Mouse (Mus musculus) left cerebral cortex, postnatal 14 days (tissue): ENCODE measurements around the gene Fat4. TPM values are rescaled to one million over a fixed set of nuclear protein-coding genes. Genes with fewer than 3 reads are reported as not detected.

Experiments
- DNase-seq, 2 experiments: peaks; one replicate each; pipeline ENCODE4 v3.0.0; 2021 to 2022; ENCODE audit warnings: low spot score in 2 of 2, mixed read lengths in 1 of 2
- intact Hi-C: fragments of 180-260 bp; cut with DNase I; formaldehyde crosslinking; loops from one replicate; pipeline ENCODE4 v1.15.1; 2025
- long read RNA-seq, 2 experiments: library from polyadenylated mRNA; stranded (forward); transcript quantifications; one replicate each; pipeline ENCODE4 v2.0.0; 2021
- total RNA-seq, 2 experiments: library from RNA; stranded (reverse); gene quantifications; 2 replicates each; pipeline ENCODE4 v1.2.3; 2021

Gene Fat4
- 10 to 100 TPM; 18.8 to 20.7 TPM for total RNA-seq
- long read RNA-seq, experiment 1, partial matches to known transcripts, result 0 of 1 reads
- long read RNA-seq, experiment 1, other reads (novel, unspliced or antisense), result 1 of 1 reads
- long read RNA-seq, experiment 2, result 0 reads

DNA sequence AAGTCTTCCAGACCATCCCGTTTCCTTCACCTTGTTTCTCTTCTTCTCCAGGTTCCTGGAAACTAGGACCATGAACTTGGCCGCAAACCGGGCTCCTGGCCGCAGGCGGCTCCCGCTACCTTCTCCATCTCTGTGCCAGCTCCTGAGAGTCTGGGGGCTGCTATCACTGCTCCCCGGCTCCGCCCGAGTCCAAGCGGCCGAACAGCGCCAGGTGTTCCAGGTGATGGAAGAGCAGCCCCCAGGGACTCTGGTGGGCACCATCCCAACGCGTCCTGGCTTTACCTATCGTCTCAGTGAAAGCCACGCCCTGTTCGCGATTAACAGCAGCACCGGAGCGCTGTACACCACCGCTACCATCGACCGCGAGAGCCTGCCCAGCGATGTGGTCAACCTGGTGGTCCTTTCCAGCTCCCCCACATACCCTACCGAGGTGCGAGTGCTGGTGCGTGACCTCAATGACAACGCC lies at the start of gene Fat4:
TSS of gene Fat4 (plus strand) at position 51 of the 466 bp plus-strand sequence.
- intact Hi-C loops, result loop anchor here (5.0 to 10.0 kb wide), 5 partner anchors 100 to 1858 kb away; partner anchors contain the start of gene Hspa4l
- DNase-seq, result no peak

DNA sequence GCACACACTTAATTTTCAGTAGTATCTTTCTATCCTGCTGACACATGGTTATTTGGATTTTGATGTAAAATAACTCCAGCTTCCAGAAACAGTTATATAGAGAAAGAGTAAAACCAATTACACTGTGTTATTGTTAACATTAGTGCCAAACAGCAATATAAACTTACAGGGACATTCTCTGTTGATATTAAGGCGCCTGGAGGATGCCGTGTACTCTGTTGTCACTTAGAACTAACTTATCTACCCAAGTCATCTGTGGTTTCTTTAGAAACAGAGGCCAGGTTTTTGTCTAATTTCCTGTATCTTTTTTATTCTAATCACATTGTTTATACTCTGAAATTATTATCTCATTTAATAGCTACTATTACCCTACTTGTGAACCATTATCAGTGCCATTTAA lies 47.3 kb upstream of the Fat4 start:
- intact Hi-C loops, result no loop called here
- DNase-seq, result no peak

DNA sequence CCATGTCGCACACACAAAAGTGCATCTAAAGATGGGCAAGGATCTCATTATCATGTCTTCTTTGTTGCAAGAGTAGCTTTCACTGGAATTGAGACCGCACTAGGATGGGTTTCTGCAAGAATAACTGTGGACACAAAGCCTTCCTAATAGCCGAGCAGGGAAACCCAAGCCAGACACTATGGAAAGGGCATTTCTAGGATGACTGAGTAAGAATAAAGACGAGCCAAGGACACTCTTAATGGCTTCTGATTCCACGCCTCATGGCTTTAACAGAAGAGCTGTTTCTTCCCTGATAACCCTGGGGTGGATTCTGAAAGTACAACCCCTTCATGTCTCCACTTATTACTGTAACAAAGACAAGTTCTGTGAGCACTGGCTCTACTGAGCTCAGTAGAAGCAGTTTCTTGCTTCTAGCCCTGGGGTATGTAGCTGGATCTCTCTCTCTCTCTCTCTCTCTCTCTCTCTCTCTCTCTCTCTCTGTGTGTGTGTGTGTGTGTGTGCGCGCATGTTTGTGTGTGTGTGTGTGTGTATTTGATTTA lies 43.7 kb upstream of the Fat4 start:
- intact Hi-C loops, result no loop called here
- DNase-seq, result no peak

DNA sequence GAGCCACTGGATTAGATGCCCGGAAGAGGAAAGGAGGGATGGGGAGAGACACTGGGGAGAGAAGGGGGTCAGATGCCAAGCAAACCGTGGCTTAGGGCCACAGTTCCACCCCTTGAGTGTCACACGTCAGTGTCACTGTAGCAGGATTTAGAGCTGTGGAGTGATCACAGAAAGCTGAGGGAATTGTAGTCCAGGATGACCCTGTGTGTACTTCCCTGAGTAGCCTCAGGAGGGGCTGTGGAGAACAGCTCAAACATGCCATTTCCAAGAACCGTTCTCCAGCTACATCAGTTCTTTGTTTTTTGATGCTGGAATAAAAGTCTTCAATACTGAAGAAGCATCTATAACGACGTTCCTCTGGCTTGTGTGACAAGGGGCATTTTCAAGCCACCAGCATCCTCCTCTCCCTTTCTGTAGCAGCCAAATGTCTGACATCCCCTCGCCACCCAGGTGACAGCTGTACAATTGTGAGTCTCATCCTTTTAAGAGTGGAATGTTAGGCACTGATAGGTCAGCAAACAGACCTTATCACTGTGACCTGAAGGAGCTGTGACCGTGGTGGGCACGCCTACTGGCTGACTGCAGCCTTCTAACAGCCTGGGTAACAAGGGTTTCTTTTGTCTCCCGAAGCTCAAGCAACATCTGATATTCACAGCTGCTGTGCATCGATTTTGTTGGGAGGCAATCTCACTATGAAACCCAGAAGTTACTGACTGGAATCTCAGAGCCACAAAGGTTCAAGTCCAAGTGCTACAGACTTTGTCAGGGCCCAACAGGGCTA lies 39.9 kb upstream of the Fat4 start:
- DNase-seq, result no peak
- intact Hi-C loops, result no loop called here

DNA sequence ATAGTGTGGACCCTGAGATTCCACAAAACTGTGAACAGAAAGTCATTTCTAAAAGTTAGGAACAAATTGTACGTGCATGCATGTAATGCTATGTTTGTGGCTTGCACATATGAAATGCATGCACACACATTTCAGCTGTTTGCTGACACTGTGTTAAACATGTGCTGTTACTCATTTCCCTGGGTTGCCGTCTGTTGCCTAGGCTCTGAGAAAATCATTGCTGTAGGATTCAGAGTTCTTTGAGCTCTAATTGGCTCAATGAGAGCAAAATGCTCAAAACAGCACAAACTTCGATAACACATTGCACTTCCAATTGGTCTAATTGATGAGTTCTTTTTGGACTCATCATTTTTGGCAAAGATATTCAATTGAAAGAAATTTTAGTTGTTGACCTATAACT lies 37.7 kb upstream of the Fat4 start:
- intact Hi-C loops, result loop anchor here (2.0 kb wide), 2 partner anchors 594 to 622 kb away; no protein-coding TSS in a partner anchor
- no peak for DNase-seq

DNA sequence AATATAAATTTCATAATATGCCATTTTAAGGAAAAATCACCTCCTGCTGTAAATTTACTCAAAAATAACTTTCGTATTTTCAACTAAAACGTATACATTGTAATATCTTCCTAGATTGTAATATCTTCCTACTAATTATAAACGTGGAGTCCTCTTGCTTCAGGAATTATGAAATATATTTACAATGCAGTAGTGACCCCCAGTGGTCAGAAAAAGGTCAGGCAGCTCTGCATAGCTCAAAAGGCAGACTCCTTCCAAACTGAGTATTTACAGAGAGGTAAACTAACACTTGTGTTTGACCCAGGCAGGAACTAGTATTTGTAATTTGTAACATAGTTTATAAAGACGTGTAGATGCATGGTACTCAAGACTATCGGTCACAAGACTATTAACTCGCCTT lies 37.2 kb upstream of the Fat4 start:
- peak; percentile 74 to 76 for DNase-seq

DNA sequence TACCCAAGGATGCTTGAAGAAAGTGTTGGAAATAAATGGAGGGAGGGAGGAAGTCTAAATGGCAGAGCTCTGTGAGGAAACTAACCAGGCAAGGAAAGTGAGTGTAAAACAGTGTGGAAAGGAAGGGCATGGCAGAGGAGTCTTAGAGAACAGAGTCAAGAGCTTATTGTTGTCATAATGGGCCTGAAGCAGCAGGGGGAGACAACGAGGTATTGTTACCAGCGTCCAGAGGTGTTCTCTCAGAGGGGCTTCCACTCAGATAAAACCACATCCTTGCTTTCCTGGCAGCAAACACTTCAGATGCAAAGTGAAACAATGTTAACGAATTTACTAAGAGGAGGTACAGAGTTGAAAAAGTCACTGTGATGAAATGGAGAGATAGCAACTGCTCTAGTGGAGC lies 33.1 kb upstream of the Fat4 start:
- intact Hi-C loops, result no loop called here
- no peak for DNase-seq

More for the DNA sequence above, 37.2 kb upstream of the Fat4 start:
- intact Hi-C loops, result loop anchor here (2.0 kb wide), 2 partner anchors 595 to 623 kb away; no protein-coding TSS in a partner anchor

DNA sequence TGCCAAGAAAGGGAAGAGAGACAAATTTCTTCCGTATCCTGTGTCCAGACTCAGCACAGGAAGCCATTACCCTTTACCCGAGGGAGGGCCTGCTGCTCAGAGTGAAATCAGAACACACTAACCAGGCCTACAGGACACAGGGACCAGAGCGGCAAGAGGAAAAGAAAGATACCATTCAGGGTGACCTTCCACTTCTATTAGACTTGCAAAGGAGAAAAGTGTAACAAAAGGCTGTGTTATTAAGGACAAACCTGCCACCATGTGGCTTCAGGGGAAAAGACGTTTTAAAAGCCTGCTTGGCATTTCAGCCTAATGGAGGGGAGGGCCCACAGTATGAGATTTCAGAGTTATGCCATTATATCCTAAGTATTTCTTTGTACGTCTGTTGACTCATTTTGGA lies 26.1 kb upstream of the Fat4 start:
- intact Hi-C loops, result no loop called here
- no peak for DNase-seq

DNA sequence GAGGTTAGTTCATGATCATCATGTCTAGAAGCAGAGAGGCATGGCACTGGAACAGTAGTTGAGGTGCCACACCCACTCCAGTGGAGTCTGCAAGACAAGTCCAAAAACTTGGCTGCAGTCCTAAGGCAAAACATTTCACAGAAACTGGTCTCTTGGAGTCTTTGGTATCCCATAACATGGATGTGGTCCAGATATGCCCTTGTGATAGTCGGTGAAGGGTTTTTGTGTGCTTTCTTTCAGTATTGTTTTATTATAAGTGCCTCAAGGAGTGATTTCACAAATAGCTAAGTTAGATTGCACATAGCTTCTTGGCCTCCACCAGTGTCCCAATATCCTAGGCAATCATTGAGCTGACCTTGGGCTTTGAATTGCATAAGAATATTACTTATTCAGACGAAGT lies 15.4 kb upstream of the Fat4 start:
- intact Hi-C loops, result no loop called here
- DNase-seq, result no peak

DNA sequence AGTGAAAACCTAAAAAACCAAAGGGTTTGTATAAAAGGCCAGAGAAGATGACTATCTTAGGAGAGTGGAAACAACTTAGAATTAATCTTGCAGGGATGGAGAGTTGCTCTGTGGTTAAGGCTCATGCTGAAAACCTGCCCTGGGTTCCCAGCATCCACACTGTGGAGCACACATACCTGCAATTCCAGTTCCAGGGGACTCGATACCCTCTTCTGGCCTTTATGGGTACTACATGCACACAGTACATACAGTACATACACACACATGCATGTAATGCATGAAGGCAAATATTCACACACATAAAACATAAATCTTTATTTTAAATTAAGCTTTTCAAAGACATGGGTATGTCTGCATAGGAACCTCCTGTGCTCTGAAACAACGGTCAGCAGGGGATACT lies 10.9 kb upstream of the Fat4 start:
- DNase-seq, result no peak
- intact Hi-C loops, result no loop called here

DNA sequence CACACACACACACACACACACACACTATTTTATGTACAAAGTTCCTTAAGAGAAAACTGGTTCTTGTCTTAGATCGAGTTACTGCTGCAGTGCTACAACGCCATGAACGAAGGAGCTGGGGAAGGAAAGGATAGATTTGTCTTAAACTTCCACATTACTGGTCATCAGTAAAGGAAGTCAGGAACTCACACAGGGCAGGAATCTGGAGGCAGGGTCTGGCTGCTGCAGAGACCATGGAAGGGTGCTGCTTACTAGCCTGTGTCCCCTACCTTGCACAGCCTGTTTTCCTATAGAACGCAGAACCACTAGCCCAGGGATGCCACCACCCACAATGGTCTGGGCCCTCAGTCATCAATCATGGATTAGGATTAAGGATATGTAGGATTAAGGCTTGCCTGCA lies 10.0 kb upstream of the Fat4 start:
- intact Hi-C loops, result no loop called here
- DNase-seq, result no peak

DNA sequence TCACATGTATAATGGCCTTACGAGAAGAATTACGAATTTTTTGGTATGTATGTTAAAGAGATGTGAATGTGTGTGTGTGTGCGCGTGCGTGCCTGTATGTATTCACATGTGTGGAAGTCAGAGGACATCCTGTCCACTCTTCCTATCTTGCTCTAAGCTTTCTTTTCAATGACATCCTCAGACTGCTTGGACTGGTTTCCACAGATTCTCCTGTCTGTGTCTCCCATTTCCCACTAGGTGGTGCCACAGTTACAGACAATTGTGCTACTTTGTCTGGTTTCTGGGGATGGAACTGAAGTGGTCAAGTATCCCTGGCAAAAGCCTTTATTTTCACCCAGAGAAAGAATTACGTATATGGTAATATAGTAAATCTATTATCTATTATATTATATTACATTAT lies 4.0 kb upstream of the Fat4 start:
- DNase-seq, result peak; percentile 59 to 72
- intact Hi-C loops, result loop anchor here (2.0 to 10.0 kb wide), 3 partner anchors 1242 to 1862 kb away; partner anchors contain the start of gene Hspa4l

DNA sequence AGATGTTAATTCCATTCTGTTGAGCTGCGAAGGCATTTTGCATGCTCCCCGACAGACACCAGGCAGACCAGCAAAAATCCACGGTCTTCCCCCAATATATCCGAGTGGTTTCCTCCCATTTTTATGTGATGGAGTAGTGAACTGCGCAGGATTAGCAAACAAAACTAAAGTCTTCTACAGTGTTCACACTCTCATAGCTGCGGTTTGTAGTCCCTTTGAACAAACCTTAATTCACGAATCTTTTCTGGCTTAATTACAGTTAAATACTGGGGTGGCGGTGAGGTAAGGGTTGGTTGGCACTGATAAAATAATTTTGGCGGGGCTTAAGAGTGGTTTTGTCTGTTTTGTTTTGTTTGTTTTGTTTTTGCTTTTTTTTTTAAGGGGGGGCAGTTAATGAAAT lies 3.1 kb upstream of the Fat4 start:
- intact Hi-C loops, result loop anchor here (2.0 to 10.0 kb wide), 5 partner anchors 931 to 1861 kb away; partner anchors contain the start of gene Hspa4l
- no peak for DNase-seq

DNA sequence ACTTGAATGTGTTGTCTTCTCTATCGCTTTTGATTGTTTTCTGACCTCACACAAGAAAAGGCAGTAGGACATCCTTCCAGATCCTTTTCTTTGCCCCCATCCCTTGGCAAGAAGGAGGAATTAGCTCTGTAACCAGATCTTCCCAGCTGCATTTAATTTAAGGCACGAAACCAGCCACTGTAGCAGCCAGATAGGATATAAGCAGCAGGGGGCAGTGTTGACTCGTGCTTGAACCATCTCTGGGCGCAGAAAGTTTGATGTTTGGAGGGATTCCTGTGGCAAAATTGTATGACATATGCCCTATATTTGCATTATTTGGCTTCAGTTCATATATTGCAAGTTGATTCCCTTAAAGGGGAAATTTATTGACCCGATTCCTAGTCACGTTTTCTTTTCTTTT lies 2.5 kb upstream of the Fat4 start:
- peak; percentile 86 to 89 for DNase-seq
- intact Hi-C loops, result loop anchor here (2.0 to 10.0 kb wide), 4 partner anchors 931 to 1861 kb away; partner anchors contain the start of gene Hspa4l

DNA sequence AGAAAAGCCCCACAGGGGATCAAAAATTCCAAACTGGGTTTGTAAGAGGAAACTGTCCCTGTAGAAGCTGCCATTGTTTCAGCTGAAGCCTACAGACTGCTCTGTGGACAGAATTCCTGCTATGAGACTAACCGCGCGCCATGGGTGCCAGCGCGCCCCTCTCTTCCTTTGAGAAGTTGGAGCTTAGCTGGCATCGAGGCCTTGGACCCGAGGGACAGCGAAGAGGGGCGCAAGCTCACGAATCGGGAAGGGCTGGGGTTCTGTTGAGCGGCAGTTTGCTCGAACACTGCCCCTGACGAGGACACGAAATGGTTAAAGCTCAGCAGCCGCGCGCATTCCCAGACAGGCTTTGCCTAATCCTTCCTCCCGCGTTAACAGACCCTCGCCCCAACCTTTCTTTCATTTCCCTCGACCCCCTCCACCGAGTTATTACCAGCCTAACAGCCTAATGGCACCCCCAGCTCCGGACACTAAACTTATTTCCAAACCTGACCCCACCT lies 1.8 kb upstream of the Fat4 start:
- DNase-seq, result no peak
- intact Hi-C loops, result loop anchor here (2.0 to 10.0 kb wide), 7 partner anchors 102 to 1860 kb away; partner anchors contain the start of gene Hspa4l

DNA sequence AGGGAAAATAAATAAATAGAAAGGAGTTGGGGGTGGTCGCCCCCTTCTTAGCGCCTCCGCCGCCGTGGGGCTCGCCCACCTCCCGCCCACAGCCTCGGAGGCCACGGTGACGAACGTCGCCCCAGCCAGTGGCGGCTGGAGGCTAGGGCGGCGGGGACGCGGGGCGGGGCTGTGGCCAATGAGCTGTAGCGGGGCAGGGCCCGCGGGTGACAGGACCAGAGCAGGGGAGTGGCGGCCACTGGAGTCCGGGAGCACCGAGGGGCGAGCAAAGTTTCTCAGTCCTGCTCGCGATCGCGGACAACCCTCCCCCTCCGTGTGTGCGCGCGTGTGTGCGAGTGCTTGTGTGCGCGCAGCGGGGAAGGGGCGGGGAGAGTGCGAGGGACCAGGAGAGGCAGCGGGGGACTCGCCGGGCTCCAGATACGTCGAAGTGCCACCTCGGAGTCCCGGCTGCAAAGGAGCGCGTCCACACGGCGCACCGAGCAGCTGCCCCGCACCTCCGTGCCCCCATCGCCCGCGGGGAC lies 1.2 kb upstream of the Fat4 start:
- DNase-seq, result peak; percentile 65 to 72
- intact Hi-C loops, result loop anchor here (2.0 to 10.0 kb wide), 7 partner anchors 102 to 1859 kb away; partner anchors contain the start of gene Hspa4l

DNA sequence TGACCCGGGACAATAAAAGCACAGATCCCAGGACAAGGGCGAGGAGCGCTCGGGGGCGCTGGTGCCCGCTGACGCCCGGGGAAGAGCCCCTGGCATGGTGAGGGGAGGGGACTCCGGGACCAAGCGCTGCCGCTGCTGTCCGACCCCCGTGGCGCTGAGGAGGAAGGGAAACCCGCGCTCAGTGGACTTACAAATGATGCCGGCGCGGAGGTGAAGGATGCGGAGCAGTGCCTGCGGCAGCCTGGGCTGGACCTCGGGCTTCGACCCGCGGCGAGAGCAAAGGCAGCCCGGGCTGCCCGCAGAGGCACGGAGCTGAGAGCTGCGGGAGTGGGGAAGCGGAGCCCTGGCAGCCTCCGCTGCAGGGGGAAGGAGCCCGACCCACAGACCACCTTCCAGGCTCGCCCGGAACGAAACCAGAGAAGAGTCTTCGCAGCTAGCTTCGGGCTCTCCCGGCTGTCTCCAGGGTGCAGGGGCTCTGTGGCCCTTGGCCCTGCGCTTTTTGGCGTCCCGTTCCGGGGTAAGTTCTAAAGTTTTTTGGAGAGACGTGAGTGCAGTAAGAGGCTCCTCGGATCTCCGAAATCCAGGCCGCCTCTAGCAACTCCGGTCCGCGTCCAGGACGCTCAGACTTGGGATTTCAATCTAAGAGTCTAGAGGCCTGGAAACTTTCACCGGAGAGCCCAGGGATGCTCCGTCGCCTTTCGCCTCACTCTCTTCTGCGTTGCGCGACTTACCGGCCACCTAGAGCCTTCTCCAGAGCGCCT lies 499 bp upstream of the Fat4 start:
- intact Hi-C loops, result loop anchor here (5.0 to 10.0 kb wide), 5 partner anchors 101 to 1859 kb away; partner anchors contain the start of gene Hspa4l

DNA sequence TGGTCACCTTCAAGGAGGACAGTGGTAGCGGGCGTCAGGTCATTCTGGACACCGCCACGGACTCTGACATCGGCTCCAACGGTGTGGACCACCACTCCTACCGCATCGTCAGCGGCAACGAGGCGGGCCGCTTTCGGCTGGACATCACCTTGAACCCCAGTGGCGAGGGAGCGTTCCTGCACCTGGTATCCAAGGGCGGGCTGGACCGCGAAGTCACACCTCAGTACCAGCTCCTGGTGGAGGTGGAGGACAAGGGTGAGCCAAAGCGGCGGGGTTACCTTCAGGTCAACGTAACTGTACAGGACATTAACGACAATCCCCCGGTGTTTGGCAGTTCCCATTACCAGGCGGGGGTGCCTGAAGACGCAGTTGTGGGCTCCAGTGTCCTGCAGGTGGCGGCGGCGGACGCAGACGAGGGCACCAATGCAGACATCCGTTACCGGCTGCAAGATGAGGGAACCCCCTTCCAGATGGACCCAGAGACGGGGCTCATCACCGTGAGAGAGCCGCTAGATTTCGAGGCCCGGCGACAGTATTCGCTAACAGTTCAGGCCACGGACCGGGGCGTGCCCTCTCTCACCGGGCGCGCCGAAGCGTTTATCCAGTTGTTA lies 746 bp downstream of the Fat4 start:
- peak in 1 of 2 experiments; percentile 71 for DNase-seq
- intact Hi-C loops, result loop anchor here (5.0 to 10.0 kb wide), 5 partner anchors 100 to 1857 kb away; partner anchors contain the start of gene Hspa4l

More for the DNA sequence above, 499 bp upstream of the Fat4 start:
- DNase-seq, result no peak
